Mouse (Mus musculus): Measurements from ENCODE around the gene Rnf149.

- TF ChIP-seq CTCF (IDR thresholded peaks at IDR 0.05; ENCODE audit: low read depth), result no peak
- TF ChIP-seq EP300 (IDR thresholded peaks at IDR 0.05; ENCODE audit: low read depth), result no peak
These were observed 48.9 kb downstream of the Rnf149 start for GRCm38 (mm10) chr1:39528319-39528718.
